Mouse (Mus musculus): ENCODE measurements around the gene Pde3b. TPM values are rescaled to one million over a fixed set of nuclear protein-coding genes. Genes with fewer than 3 reads are reported as not detected.

The Pde3b gene
- polyA plus RNA-seq, 1 experiment from 2014 or later: 14.3 TPM

DNA sequence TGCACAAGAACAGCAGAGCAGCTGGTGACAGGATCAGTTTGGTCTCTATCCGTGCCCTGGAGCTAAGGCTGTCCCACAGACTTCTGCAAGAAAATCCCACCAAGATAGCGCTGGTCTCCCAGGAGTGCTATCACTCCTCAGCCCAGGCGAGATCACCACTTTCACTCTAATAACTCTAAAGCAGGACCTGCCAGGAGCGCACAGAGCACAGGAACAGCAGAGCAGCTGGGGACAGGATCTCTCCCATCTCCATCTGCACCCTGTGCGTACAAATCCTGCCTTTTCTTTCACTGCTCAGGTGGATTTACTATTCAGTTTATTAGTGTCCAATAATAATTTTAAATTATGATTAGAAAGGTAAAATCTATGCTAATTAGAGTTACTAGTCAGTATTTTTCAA is 14.7 kb downstream of the Pde3b start:
- Histone ChIP-seq H3K27me3 (ENCODE audit: control insufficient read depth, insufficient read depth, low read length) (no peaks in the 10 kb centered on the region), H3K36me3 (replicated peaks; ENCODE audit: control insufficient read depth, insufficient read depth, low read depth, low read length) (no peaks in the 10 kb centered on the region), H3K4me1 (ENCODE audit: control insufficient read depth, insufficient read depth, low read length) (no peaks in the 10 kb centered on the region), H3K9me3 (replicated peaks; ENCODE audit: control insufficient read depth, low read length) (no peaks in the 10 kb centered on the region), H3K27ac (replicated peaks; ENCODE audit: low read depth, low read length) (no peak overlapping the region), H3K4me2 (ENCODE audit: low read depth, low read length) (no peak overlapping the region), H3K4me3 (ENCODE audit: low read depth, low read length) (no peak overlapping the region), H3K9ac (replicated peaks; ENCODE audit: low read length) (no peak overlapping the region)
- 79% methylated on average over 5 of the region's 5 CpGs for WGBS
- no peak for DNase-seq (ENCODE audit: low spot score)
- ATAC-seq (replicated peaks; ENCODE audit: insufficient number of reproducible peaks, low FRiP score, low TSS enrichment, low read depth): no peak

DNA sequence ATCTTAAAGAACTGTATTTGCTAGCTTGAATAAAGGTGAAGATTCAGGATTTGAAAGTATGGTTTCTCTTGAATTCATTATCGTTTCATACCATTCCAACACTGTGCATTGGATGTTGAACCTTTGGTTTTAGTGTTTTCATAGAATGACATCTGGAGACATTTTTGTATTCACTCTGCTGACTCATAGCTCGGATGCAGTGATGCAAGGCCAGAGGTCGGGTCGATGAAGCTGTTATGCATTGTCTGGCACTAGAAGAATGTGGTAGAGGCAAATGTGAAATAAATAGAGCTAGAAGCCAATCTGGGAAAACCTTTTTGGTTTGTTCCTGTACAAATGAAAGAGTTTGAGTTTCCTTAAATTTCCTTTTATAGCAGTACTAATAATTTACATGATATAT is 16.9 kb downstream of the Pde3b start:
- Histone ChIP-seq H3K27ac (replicated peaks; ENCODE audit: low read depth, low read length) (no peak overlapping the region), H3K36me3 (replicated peaks; ENCODE audit: control insufficient read depth, insufficient read depth, low read depth, low read length) (no peaks in the 10 kb centered on the region), H3K9ac (replicated peaks; ENCODE audit: low read length) (no peak overlapping the region), H3K4me2 (ENCODE audit: low read depth, low read length) (no peak overlapping the region), H3K4me3 (ENCODE audit: low read depth, low read length) (no peak overlapping the region), H3K9me3 (replicated peaks; ENCODE audit: control insufficient read depth, low read length) (no peaks in the 10 kb centered on the region), H3K4me1 (ENCODE audit: control insufficient read depth, insufficient read depth, low read length) (no peaks in the 10 kb centered on the region), H3K27me3 (ENCODE audit: control insufficient read depth, insufficient read depth, low read length) (no peaks in the 10 kb centered on the region)
- ATAC-seq (replicated peaks; ENCODE audit: insufficient number of reproducible peaks, low FRiP score, low TSS enrichment, low read depth): no peak
- 45% methylated on average over 4 of the region's 4 CpGs for WGBS
- no peak for DNase-seq (ENCODE audit: low spot score)

DNA sequence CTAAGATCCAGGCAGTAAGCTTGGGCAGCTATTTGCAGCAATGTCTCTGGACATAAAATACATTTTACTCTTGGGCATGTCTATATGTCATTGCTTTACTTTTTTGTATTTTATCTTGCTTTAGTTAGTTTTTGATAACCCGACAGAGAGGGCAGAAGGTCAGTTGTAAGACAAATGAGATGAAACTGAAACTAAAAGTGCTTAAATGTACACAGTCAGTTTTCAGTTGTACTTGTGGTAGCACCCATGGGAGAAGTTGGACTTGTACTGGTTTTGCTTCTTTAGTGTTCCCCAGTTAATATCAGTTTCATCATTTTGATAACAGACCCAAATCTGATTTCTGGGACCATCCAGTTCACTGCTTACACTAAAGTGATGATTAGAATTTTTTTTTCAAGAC is 24.6 kb downstream of the Pde3b start:
- no peaks in the 10 kb centered on the region for H3K9me3 ChIP-seq (replicated peaks; ENCODE audit: control insufficient read depth, low read length)
- no peak overlapping the region for H3K4me3 ChIP-seq (ENCODE audit: low read depth, low read length)
- DNase-seq (ENCODE audit: low spot score): no peak
- H3K27me3 ChIP-seq (ENCODE audit: control insufficient read depth, insufficient read depth, low read length): no peaks in the 10 kb centered on the region
- no peaks in the 10 kb centered on the region for H3K4me1 ChIP-seq (ENCODE audit: control insufficient read depth, insufficient read depth, low read length)
- H3K36me3 ChIP-seq (replicated peaks; ENCODE audit: control insufficient read depth, insufficient read depth, low read depth, low read length): no peaks in the 10 kb centered on the region
- H3K4me2 ChIP-seq (ENCODE audit: low read depth, low read length): no peak overlapping the region
- 87% methylated on average over 1 of the region's 1 CpGs for WGBS
- no peak overlapping the region for H3K9ac ChIP-seq (replicated peaks; ENCODE audit: low read length)
- ATAC-seq (replicated peaks; ENCODE audit: insufficient number of reproducible peaks, low FRiP score, low TSS enrichment, low read depth): no peak
- H3K27ac ChIP-seq (replicated peaks; ENCODE audit: low read depth, low read length): no peak overlapping the region

DNA sequence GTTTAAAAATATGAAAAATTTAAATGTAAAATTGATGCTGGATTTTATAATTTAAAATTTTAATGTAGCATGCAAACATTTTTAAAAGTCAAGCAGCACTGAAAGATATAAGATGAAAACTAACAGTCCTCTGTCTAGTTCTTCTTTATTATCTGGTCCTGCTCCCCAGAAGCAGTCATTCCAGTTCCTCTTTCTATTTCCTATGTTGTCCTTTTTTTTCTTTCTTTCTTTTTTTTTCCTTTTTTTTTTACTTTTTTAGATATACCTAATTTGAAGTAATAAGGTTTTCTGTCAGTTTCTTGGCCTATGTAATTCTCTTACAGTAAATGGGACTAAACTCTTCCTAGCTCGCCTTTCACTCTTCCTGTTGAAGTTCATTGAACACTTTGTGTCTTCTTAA is 25.4 kb downstream of the Pde3b start:
- H3K4me2 ChIP-seq (ENCODE audit: low read depth, low read length): no peak overlapping the region
- no peak for ATAC-seq (replicated peaks; ENCODE audit: insufficient number of reproducible peaks, low FRiP score, low TSS enrichment, low read depth)
- no peak overlapping the region for H3K27ac ChIP-seq (replicated peaks; ENCODE audit: low read depth, low read length)
- no peaks in the 10 kb centered on the region for H3K27me3 ChIP-seq (ENCODE audit: control insufficient read depth, insufficient read depth, low read length)
- no peaks in the 10 kb centered on the region for H3K9me3 ChIP-seq (replicated peaks; ENCODE audit: control insufficient read depth, low read length)
- no peak overlapping the region for H3K9ac ChIP-seq (replicated peaks; ENCODE audit: low read length)
- no peak overlapping the region for H3K4me3 ChIP-seq (ENCODE audit: low read depth, low read length)
- WGBS: 90% methylated on average over 1 of the region's 1 CpGs
- no peaks in the 10 kb centered on the region for H3K4me1 ChIP-seq (ENCODE audit: control insufficient read depth, insufficient read depth, low read length)
- no peak for DNase-seq (ENCODE audit: low spot score)
- H3K36me3 ChIP-seq (replicated peaks; ENCODE audit: control insufficient read depth, insufficient read depth, low read depth, low read length): no peaks in the 10 kb centered on the region

DNA sequence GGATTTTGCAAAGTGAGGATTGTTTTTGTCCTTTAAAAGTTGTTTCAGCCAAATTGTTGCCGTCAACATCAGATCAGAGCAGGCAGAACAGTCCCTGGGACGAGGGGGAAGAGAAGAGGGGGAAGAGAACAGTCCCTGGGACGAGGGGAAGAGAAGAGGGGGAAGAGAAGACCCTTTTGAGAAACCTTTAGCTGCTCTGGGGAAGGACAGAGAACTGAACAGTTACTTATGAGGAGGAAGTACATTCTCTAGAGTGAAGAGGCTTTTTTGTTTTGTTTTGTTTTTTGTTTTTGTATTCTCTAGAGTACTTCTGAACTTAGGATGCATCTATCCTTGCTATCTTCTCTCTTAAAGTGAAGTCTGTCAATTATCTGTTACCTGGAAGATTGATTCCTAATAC is 37.8 kb downstream of the Pde3b start:
- H3K27ac ChIP-seq (replicated peaks; ENCODE audit: low read depth, low read length): no peak overlapping the region
- no peak overlapping the region for H3K4me3 ChIP-seq (ENCODE audit: low read depth, low read length)
- no peaks in the 10 kb centered on the region for H3K27me3 ChIP-seq (ENCODE audit: control insufficient read depth, insufficient read depth, low read length)
- H3K9ac ChIP-seq (replicated peaks; ENCODE audit: low read length): no peak overlapping the region
- no peaks in the 10 kb centered on the region for H3K4me1 ChIP-seq (ENCODE audit: control insufficient read depth, insufficient read depth, low read length)
- no peaks in the 10 kb centered on the region for H3K36me3 ChIP-seq (replicated peaks; ENCODE audit: control insufficient read depth, insufficient read depth, low read depth, low read length)
- no peak for DNase-seq (ENCODE audit: low spot score)
- 43% methylated on average over 3 of the region's 3 CpGs for WGBS
- no peak for ATAC-seq (replicated peaks; ENCODE audit: insufficient number of reproducible peaks, low FRiP score, low TSS enrichment, low read depth)
- H3K9me3 ChIP-seq (replicated peaks; ENCODE audit: control insufficient read depth, low read length): no peaks in the 10 kb centered on the region
- no peak overlapping the region for H3K4me2 ChIP-seq (ENCODE audit: low read depth, low read length)

DNA sequence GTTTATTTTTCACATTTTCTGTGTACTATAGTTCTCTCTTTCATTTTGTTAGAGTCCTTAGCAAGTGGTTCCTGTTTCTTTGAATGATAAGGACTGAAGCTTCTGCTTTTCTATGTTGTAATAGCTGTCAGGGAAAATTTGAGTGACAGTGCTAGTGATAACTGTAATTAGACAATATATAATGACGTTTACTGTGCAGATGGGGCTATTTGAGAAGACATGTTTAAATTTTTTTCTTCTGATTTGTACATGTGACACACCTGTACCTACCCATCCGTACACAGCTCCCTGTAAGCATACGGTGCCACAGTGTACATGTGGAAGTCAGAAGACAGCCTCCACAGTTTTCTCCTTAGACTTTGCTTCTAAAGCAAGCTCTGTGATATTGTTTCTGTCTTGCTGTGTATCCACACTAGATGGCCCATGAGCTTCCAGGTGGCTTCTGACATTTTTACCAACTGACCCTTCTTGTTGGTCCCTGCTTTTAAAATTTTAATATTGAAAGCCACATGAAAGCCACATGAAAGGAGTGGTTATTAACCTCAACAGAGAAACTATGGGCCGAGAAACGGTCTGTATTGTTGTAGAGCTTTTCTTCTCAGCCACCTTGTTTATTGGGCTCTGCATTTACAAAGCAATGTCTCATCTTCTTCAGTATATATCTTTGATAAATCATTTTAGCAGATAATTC is 38.4 kb downstream of the Pde3b start:
- Histone ChIP-seq H3K9ac (replicated peaks; ENCODE audit: low read length) (no peak overlapping the region), H3K9me3 (replicated peaks; ENCODE audit: control insufficient read depth, low read length) (no peaks in the 10 kb centered on the region), H3K4me3 (ENCODE audit: low read depth, low read length) (no peak overlapping the region), H3K36me3 (replicated peaks; ENCODE audit: control insufficient read depth, insufficient read depth, low read depth, low read length) (no peaks in the 10 kb centered on the region), H3K4me2 (ENCODE audit: low read depth, low read length) (no peak overlapping the region), H3K4me1 (ENCODE audit: control insufficient read depth, insufficient read depth, low read length) (no peaks in the 10 kb centered on the region), H3K27me3 (ENCODE audit: control insufficient read depth, insufficient read depth, low read length) (no peaks in the 10 kb centered on the region), H3K27ac (replicated peaks; ENCODE audit: low read depth, low read length) (no peak overlapping the region)
- WGBS: 84% methylated on average over 5 of the region's 5 CpGs
- ATAC-seq (replicated peaks; ENCODE audit: insufficient number of reproducible peaks, low FRiP score, low TSS enrichment, low read depth): no peak
- DNase-seq (ENCODE audit: low spot score): no peak

DNA sequence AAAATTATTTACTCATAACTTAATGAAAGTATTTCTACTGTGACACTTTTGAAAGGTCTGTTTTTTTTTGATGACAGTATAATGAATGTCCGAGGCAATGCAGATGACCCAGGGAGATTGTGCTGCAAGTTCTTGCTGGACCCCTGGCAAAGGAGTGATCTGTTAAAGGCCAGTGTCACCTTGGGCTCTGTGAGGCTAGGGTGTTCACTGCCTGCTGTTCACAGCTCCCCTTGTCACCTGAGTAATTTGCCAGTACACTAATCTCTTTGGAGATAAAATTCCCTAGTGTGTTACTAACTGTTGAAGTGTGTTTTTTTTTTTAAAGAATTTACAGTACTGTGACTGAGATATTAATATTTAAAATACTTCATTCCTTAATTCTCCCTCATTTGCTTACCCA is 39.8 kb downstream of the Pde3b start:
- Histone ChIP-seq H3K27ac (replicated peaks; ENCODE audit: low read depth, low read length) (no peak overlapping the region), H3K4me3 (ENCODE audit: low read depth, low read length) (no peak overlapping the region), H3K4me1 (ENCODE audit: control insufficient read depth, insufficient read depth, low read length) (no peaks in the 10 kb centered on the region), H3K9me3 (replicated peaks; ENCODE audit: control insufficient read depth, low read length) (no peaks in the 10 kb centered on the region), H3K4me2 (ENCODE audit: low read depth, low read length) (no peak overlapping the region), H3K36me3 (replicated peaks; ENCODE audit: control insufficient read depth, insufficient read depth, low read depth, low read length) (no peaks in the 10 kb centered on the region), H3K9ac (replicated peaks; ENCODE audit: low read length) (no peak overlapping the region), H3K27me3 (ENCODE audit: control insufficient read depth, insufficient read depth, low read length) (no peaks in the 10 kb centered on the region)
- DNase-seq (ENCODE audit: low spot score): no peak
- 76% methylated on average over 1 of the region's 1 CpGs for WGBS
- ATAC-seq (replicated peaks; ENCODE audit: insufficient number of reproducible peaks, low FRiP score, low TSS enrichment, low read depth): no peak

DNA sequence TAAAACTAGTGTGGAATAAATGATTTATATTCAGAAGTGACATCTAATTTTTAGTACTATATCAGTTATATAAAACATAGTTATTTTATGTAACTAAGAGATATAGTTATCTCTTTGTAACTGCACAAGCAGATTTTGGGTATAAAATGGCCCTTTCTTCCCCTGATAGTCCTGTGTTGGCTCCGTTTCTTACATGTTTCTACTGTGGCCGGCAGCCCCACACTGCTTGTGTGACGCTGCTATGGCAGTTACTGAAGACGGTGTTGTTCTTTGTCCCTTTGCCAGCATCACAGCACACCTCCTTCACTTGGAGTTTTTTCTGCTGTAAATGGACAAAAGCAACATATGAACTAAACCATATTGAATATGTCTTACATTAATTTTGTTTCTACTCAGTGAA is 41.8 kb downstream of the Pde3b start:
- H3K4me3 ChIP-seq (ENCODE audit: low read depth, low read length): no peak overlapping the region
- H3K4me2 ChIP-seq (ENCODE audit: low read depth, low read length): no peak overlapping the region
- no peaks in the 10 kb centered on the region for H3K9me3 ChIP-seq (replicated peaks; ENCODE audit: control insufficient read depth, low read length)
- no peaks in the 10 kb centered on the region for H3K36me3 ChIP-seq (replicated peaks; ENCODE audit: control insufficient read depth, insufficient read depth, low read depth, low read length)
- H3K27me3 ChIP-seq (ENCODE audit: control insufficient read depth, insufficient read depth, low read length): no peaks in the 10 kb centered on the region
- ATAC-seq (replicated peaks; ENCODE audit: insufficient number of reproducible peaks, low FRiP score, low TSS enrichment, low read depth) (no peak), DNase-seq (ENCODE audit: low spot score) (no peak)
- H3K27ac ChIP-seq (replicated peaks; ENCODE audit: low read depth, low read length): no peak overlapping the region
- H3K9ac ChIP-seq (replicated peaks; ENCODE audit: low read length): no peak overlapping the region
- H3K4me1 ChIP-seq (ENCODE audit: control insufficient read depth, insufficient read depth, low read length): no peaks in the 10 kb centered on the region
- WGBS: 82% methylated on average over 4 of the region's 4 CpGs
